Mouse (Mus musculus): ENCODE data around the gene Fads3.

Gene Fads3

GRCm38 (mm10) chr19:10062862-10063261, 21.5 kb downstream of the Fads3 start:
- in situ Hi-C loops (cut with MboI; ENCODE audit: unreplicated experiment in 2 of 2), result no loop called here

GRCm38 (mm10) chr19:10064173-10065012, 23.0 kb downstream of the Fads3 start:
- in situ Hi-C loops (cut with MboI; ENCODE audit: unreplicated experiment in 2 of 2), result no loop called here

- in situ Hi-C loops (cut with MboI; ENCODE audit: unreplicated experiment in 2 of 2), result no loop called here
Observed at GRCm38 (mm10) chr19:10065465-10066188, 24.3 kb downstream of the Fads3 start.

GRCm38 (mm10) chr19:10066189-10066500, 24.8 kb downstream of the Fads3 start:
- in situ Hi-C loops (cut with MboI; ENCODE audit: unreplicated experiment in 2 of 2), result no loop called here

- in situ Hi-C loops (cut with MboI; ENCODE audit: unreplicated experiment in 2 of 2), result no loop called here
Observed at GRCm38 (mm10) chr19:10066502-10066901, 25.1 kb downstream of the Fads3 start.

- in situ Hi-C loops (cut with MboI; ENCODE audit: unreplicated experiment in 2 of 2), result no loop called here
Observed at GRCm38 (mm10) chr19:10067701-10068100, 26.3 kb downstream of the Fads3 start.

GRCm38 (mm10) chr19:10070186-10070980, 29.0 kb downstream of the Fads3 start:
- in situ Hi-C loops (cut with MboI; ENCODE audit: unreplicated experiment in 2 of 2), result no loop called here

- in situ Hi-C loops (cut with MboI; ENCODE audit: unreplicated experiment in 2 of 2), result no loop called here
Observed at GRCm38 (mm10) chr19:10071166-10071565, 29.8 kb downstream of the Fads3 start.

GRCm38 (mm10) chr19:10071892-10072291, 30.5 kb downstream of the Fads3 start:
- in situ Hi-C loops (cut with MboI; ENCODE audit: unreplicated experiment in 2 of 2), result no loop called here

GRCm38 (mm10) chr19:10073145-10073544, 31.8 kb downstream of the Fads3 start:
- in situ Hi-C loops (cut with MboI; ENCODE audit: unreplicated experiment in 2 of 2), result no loop called here

- in situ Hi-C loops (cut with MboI; ENCODE audit: unreplicated experiment in 2 of 2), result no loop called here
Observed at GRCm38 (mm10) chr19:10078392-10078791, 37.0 kb downstream of the Fads3 start.

- in situ Hi-C loops (cut with MboI; ENCODE audit: unreplicated experiment in 2 of 2), result no loop called here
Observed at GRCm38 (mm10) chr19:10080384-10080783, 39.0 kb downstream of the Fads3 start.

- in situ Hi-C loops (cut with MboI; ENCODE audit: unreplicated experiment in 2 of 2), result no loop called here
Observed at GRCm38 (mm10) chr19:10082105-10082504, 40.7 kb downstream of the Fads3 start.

- in situ Hi-C loops (cut with MboI; ENCODE audit: unreplicated experiment in 2 of 2), result no loop called here
Observed at GRCm38 (mm10) chr19:10085454-10085853, 44.1 kb downstream of the Fads3 start.

GRCm38 (mm10) chr19:10086976-10087375, 45.6 kb downstream of the Fads3 start:
- in situ Hi-C loops (cut with MboI; ENCODE audit: unreplicated experiment in 2 of 2), result no loop called here

GRCm38 (mm10) chr19:10093829-10094228, 52.5 kb downstream of the Fads3 start:
- in situ Hi-C loops (cut with MboI; ENCODE audit: unreplicated experiment in 2 of 2), result no loop called here

GRCm38 (mm10) chr19:10094695-10095094, 53.3 kb downstream of the Fads3 start:
- in situ Hi-C loops (cut with MboI; ENCODE audit: unreplicated experiment in 2 of 2), result loop anchor here (5.0 kb wide), 2 partner anchors 57 to 97 kb away; no protein-coding TSS in a partner anchor

GRCm38 (mm10) chr19:10096371-10096876, 55.1 kb downstream of the Fads3 start:
- in situ Hi-C loops (cut with MboI; ENCODE audit: unreplicated experiment in 2 of 2), result loop anchor here (5.0 kb wide), 2 partner anchors 59 to 99 kb away; no protein-coding TSS in a partner anchor

- in situ Hi-C loops (cut with MboI; ENCODE audit: unreplicated experiment in 2 of 2), result loop anchor here (5.0 kb wide), 2 partner anchors 61 to 101 kb away; no protein-coding TSS in a partner anchor
Observed at GRCm38 (mm10) chr19:10097826-10098225, 56.5 kb downstream of the Fads3 start.

- in situ Hi-C loops (cut with MboI; ENCODE audit: unreplicated experiment in 2 of 2), result loop anchor here (5.0 kb wide), 1 partner anchor 183 kb away; no protein-coding TSS in a partner anchor
Observed at GRCm38 (mm10) chr19:10100631-10101071, 59.3 kb downstream of the Fads3 start.

All from v-Abl transformed pro-B cells (cell line).